Mouse (Mus musculus): ENCODE measurements around the gene Arl5c. TPM values are rescaled to one million over a fixed set of nuclear protein-coding genes. Genes with fewer than 3 reads are reported as not detected.

Arl5c gene
- total RNA-seq, 2 experiments from 2014 or later = 0.89 to 1.7 TPM

DNA sequence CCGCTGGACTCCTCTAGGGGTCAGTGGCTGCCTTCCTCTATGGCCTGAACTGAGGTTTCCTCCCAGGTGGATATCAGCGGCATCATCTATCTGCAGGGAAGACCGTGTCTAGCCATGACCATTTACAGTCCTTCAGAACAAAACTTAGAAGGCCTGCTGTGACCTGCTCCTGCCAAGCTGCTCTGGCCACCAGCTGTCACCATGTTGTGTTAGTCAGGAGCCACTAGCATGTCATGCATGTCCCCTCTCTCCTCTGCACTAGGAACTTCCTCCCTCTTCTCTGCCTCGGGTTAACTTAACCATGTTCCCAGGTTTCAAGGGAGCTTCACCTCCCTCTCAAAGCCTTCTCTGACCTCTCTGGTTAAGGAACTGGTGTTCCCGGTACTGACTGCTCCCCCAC, 3.8 kb upstream of the Arl5c start:
- DNase-seq (ENCODE audit: low spot score in 2 of 2) = no peak
- intact Hi-C loops (cut with DNase I) = no loop called here

DNA sequence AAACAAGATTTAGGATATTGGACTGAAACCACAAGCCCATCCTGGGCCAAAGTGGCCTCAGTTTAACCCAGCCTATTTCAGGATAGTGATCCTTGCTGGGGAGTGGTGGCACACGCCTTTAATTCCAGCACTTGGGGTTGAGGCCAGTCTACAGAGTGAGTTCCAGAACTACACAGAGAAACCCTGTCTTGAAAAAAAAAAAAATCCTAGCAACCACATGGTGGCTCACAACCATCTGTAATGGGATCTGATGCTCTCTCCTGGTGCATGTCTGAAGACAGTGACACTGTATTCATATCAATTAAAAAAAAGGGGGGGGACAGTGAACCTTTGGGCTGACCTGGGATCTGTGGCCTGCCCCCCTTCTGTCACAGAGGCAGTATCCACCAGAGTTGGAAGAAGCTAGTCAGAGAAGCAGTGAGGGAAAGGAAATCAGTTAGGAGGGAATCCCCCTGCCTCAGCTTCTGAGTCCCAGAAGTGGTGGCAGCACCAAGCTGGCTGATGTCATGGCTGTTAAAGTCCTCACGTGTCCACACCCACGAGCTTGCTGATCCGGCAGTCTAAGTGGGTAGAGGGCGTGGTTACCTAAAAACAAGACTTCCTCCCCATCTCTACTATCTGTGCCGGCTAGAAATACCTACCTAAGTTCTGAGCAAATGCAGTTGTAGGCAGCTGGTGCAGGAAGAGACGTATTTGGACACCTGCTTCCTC, 3.1 kb upstream of the Arl5c start:
- intact Hi-C loops (cut with DNase I) = no loop called here
- peak in 1 of 2 experiments; percentile 63 for DNase-seq (ENCODE audit: low spot score in 2 of 2)

DNA sequence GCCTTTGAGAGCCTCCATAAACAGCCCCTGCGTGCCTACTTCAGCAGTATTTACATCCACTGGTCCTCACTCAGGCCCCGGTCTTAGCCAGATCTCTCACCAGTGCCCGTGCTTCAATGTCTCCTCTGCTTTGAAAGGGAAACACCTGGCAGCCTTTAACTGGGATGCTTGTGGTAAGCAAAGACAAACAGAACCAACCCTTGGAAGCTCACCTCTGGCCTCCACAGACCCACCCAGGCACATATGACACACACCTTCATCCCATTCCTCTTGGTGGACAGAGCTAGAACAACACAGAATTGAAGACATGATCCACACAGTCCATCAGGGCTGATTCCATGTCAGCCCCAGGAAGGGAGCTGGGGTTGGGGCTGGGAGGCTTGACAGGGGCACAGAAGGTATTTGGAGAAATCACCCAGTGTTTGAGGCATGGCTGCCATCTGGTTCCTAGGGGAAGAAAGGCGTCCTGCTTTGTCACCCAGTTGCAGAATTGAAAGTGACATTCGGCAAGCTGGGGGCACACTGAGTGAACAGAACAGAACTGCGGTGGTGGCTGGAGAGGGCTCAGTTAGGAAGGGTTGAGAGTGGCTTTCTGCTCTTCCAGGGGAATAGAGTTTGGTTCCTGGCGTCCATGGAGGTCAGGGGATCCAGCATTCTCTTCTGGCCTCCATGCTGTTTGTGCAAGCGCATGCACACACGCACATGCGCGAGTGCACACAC, 2.3 kb upstream of the Arl5c start:
- intact Hi-C loops (cut with DNase I) = no loop called here
- DNase-seq (ENCODE audit: low spot score in 2 of 2) = no peak

DNA sequence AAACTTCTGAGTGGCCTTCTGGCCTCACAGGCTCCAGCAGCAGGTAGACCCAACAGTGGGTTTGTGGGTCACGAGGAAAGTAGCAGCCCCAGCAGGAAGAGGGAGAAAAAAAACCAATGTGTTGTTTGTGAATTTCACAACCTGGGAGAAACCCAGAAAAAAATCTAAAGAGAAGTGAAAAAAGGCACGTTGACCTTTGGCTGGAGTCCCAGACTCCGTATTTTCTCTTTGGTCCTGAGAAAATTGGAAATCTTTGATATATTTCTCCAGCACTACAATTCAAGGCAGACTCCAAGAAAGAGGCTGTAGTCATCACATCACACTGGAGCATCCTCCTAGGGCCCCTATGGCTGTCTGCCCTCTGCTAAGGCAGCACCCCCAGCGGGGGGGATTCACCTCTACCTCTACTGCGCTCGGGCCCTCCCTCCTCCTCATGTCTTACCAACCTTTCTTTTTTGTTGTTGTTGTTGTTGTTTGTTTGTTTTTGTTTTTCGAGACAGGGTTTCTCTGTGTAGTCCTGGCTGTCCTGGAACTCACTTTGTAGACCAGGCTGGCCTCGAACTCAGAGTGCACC, 1.5 kb upstream of the Arl5c start:
- DNase-seq (ENCODE audit: low spot score in 2 of 2) = no peak
- intact Hi-C loops (cut with DNase I) = no loop called here

DNA sequence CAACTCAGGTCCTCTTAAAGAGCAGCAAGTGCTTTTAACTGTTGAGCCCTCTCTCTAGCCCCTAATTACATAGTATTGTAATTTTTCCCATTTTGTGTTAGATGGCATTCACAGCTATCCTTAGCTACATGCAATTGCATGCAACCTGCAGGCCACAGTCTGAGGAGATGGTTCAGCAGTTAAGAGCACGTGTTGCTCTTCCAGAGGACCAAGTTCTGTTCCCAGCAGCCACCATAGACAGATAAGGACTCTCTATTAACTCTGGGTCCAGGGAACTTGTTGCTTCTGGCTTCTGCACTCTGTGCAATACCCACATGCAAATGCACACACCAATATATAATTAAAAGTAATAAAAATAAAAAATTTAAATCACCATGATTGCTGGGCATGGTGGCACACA, 710 bp upstream of the Arl5c start:
- DNase-seq (ENCODE audit: low spot score in 2 of 2) = no peak
- intact Hi-C loops (cut with DNase I) = no loop called here

DNA sequence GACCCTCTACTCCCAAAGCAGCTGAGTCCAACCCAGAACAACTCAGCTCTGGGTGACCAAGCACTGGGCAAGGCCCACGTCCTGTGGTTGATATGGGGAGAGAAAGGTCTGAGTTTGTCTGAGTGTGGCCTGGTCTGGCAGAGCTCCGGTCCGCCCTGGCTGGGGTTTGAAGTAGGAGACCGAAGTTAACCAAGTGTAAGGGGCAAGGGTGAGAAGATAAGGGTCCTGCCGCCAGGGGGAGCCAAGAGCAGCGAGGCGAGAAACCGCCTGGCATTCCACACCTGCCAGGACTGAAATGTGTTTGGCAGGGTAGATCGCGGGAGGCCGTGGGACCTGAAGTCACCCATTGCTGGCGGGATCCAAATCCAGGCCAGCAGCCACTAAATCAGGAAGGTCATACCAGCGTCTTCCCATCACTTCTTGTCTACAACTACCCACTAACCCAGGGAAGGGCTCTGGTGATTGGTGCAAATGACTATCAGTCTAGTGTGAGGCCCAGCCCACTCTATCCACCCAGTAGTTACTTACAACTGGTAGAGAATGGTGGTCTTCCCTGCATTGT, 1.4 kb downstream of the Arl5c start:
- DNase-seq (ENCODE audit: low spot score in 2 of 2) = peak; percentile 61 to 66
- intact Hi-C loops (cut with DNase I) = no loop called here

DNA sequence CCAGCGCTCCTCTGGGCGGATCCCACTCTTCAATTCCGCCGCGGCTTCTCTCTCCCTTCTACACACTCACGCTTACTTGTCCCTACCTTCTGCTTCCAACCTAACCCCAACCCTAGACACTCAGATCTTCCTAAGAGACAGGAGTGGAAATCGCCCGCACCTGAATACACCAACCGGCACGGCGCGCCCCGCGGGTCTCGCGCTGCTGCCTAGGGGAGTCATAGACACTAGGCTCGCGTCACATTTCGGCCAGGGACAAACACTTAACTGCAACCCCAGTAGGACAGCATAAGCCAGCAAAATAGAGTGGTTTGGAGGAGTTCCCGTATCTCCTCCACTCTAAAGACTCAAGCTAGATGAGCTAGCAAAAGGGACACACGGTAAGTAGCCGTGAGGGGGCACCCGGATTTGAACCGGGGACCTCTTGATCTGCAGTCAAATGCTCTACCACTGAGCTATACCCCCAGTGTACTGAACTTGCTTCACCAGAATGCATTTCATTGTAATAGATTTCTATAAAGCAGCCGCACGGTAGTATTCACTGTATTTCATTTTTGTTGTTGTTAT, 7.4 kb downstream of the Arl5c start:
- intact Hi-C loops (cut with DNase I) = loop anchor here (2.0 kb wide), 1 partner anchor 190 kb away; the partner anchor contains the start of gene Lasp1

DNA sequence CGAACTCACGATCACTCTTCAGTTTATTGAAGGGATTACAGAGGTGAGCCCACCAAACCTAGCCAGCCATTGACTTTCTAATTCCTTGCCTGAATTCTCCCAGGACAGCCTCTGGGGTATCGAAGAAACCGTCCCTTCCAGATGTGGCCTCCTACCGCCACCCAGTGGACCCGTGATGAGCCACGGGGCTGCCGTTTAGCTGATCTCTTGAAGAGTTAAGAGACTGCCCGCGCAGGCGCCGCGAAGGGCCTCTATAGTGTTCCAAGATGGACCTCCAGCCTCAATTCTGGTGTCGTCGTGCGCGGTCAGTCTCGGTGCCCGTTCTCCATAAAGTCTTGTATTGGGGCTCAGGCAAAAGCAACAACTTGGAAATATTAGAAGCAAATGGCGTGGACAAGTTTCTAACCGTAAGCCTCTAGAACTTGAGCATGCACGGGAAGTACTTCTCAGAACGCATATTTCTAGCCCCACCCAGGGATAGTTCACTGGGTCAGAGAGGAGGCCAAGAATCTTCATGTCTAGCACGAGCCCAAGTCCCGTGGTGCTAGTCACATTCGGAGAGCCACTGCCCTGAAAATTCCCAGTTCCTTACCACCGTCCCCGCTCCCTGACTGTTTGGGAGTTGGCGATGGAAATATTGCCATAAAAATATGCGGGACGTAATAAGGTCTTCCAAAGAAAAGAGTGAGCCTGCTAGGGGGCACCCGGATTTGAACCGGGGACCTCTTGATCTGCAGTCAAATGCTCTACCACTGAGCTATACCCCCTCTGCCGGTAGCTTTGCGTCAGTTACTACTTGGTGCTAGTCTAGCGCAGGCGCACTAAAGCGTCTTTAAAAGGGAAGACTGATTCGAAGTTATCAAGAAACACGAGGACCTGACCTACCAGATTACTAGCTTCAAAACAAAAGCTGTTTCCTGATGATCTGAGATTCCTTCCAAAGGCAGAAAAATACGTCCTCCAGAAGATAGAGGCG, 8.1 kb downstream of the Arl5c start:
- peak; percentile 95 to 98 for DNase-seq (ENCODE audit: low spot score in 2 of 2)
- intact Hi-C loops (cut with DNase I) = loop anchor here (1.0 to 2.0 kb wide), 3 partner anchors 52 to 189 kb away; partner anchors contain the start of gene Lasp1

More for the DNA sequence above, 7.4 kb downstream of the Arl5c start:
- peak; percentile 87 to 95 for DNase-seq (ENCODE audit: low spot score in 2 of 2)

DNA sequence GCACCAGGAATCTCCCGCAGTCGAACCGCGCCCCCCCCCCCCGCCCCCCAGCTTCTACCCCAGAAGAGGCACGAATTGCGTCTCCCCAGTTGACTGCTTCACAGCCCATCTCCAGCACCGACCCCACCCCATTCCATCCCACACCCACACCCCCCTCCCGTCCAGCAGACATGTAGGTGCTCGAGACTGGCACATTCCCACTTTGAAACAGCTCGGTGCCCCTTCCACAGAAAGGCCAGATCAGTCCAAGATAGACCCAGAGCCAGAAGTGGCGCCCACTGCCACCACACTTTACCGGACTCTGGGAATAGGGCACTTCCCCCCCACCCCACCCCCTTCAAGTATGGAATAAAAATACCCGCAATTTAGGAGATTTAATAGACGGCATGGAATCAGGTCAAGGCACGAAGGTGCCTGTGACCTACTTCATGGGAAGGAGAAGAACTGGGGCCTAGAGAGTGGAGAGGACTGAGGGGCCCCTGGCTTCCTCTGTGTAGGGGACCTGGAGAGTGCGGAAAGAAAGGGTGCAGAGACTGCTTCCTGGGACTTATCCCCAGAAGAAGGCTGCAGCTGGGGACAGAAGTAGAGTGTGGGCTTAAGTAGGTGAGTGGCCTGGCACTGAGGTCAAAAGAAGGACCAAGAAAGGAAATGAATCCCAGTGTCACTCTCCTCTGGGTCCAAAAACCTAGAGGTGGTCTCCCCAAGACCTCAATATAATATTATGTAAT, 9.1 kb downstream of the Arl5c start:
- DNase-seq (ENCODE audit: low spot score in 2 of 2) = no peak
- intact Hi-C loops (cut with DNase I) = loop anchor here (1.0 kb wide), 2 partner anchors 51 to 88 kb away; no protein-coding TSS in a partner anchor

DNA sequence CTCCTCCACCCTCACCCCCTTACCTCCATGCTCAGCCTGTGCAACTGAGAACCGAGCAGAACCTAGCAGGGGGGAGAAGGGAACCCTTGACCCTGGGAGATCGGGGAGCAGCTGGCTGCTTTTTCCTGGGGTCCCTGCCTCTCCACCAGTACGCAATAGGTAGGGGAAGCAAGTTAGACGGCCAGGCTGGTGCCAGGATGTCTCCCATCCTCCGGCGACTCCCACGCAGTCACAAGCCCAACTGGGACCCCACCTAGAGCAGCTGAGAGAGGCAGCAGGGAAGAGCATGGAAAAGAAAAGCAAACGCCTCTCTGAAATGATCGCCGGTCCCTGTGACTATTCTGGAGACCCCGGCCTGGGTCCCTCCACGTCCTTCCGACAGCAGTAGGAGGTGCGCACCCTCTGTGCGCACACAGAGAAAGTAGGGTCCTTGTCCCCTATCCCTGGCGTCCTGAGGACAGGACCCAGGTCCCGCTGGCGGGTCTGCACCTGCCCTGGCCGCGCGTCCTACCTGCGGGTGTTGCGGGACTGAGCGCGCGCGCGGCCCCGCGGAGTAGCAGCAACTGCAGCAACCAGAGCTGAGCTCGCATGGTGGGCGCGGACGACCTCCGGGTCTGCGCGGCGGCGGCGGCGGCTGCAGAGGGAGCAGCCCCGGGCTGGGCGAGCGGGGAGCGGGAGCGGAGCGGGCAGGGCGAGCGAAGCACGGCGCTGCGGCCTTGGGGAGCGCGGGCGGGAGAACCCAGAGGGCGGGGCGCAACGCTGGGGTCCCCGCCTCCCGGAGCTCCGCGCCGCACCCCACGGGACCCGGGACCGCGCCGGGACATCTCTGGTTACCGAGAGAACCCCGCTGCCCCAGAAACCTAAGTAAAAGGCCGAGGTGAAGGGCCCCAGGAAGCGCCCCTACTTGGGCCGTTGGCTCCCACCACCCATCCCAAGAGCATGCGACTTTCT, 10.0 kb downstream of the Arl5c start, which contains the start of gene Plxdc1:
Gene Plxdc1 (minus strand): TSS at position 718 of the 951 bp plus-strand sequence.
- DNase-seq (ENCODE audit: low spot score in 2 of 2) = no peak
- intact Hi-C loops (cut with DNase I) = no loop called here

DNA sequence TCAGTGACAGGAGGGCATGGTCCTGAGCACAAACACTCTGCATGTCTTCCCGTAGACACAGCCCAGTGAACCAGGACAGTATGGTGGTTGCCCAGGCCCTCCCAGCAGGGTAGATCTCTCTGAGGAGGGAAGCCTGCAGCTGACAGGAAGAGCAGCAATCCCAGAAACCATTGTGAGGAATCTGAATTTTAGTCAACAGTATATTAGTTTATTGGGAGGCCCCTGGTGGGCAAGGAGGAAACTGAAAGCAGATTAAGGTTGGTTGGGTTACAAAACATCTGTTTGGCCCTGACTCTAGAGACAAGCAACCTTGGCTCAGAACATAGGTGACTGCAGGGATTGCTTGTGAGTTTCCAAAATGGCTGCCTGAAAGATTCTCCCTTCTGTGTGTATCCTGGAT, 12.0 kb downstream of the Arl5c start:
- no peak for DNase-seq (ENCODE audit: low spot score in 2 of 2)
- intact Hi-C loops (cut with DNase I) = no loop called here

DNA sequence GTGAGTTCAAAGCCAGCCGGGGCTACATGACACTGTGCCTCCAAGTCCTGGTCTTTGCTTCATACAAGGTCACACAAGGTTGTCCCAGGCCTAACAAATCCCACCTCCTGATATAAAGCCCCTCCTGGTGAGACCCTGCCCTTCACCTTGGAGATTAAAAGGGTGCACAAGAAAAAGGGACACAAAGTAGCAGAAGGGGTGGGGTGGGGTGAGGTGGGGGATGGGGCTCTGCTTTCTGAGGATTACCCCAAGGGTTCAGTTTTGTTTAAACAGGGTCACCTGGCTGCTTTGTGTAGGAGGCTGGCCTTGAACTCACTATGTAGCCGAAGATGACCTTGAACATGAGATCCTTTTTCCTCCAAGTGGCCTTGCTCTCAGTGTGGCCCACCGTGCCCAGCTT, 12.5 kb downstream of the Arl5c start:
- intact Hi-C loops (cut with DNase I) = no loop called here
- no peak for DNase-seq (ENCODE audit: low spot score in 2 of 2)

DNA sequence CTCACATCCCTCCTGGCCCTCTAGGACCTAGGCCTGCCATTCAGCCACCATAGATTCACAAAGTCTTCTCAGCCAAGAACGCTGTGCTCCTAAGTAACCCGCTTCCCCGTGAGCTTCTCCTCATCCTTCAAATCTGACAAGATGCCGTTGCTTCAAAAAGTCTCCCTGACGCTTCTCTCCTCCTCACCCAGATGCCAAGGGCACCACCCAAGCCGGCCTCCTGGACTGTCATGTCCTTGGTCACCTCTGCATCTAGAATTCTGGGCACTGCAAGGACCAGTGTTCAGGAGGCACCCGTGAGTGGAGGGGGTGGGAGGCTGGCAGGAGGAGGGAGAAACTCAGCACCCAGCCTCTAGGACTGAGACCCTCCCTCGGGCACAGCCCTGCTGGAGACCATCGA, 13.3 kb downstream of the Arl5c start:
- DNase-seq (ENCODE audit: low spot score in 2 of 2) = no peak
- intact Hi-C loops (cut with DNase I) = no loop called here

DNA sequence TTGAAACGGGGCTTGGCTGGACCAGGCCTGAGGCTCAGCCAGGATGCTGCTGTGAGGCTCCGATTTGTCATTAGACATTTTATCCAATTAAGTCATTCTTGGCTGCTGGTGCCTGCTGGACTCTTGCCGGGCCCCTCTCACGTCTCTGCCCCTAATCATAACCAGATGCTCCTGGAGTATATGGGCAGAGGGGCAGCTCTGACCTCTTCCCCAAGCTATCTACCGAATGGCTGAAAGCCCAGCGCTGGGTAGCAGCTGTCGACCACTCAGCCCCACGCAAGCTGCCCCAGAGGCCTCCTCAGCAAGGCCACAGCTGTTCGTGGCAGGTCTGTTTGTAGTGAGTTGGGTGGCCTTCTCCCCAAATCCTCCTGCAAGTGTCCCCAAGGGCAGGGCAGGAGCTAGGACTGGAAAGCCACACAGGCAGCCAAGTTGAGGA, 15.4 kb downstream of the Arl5c start:
- intact Hi-C loops (cut with DNase I) = no loop called here

DNA sequence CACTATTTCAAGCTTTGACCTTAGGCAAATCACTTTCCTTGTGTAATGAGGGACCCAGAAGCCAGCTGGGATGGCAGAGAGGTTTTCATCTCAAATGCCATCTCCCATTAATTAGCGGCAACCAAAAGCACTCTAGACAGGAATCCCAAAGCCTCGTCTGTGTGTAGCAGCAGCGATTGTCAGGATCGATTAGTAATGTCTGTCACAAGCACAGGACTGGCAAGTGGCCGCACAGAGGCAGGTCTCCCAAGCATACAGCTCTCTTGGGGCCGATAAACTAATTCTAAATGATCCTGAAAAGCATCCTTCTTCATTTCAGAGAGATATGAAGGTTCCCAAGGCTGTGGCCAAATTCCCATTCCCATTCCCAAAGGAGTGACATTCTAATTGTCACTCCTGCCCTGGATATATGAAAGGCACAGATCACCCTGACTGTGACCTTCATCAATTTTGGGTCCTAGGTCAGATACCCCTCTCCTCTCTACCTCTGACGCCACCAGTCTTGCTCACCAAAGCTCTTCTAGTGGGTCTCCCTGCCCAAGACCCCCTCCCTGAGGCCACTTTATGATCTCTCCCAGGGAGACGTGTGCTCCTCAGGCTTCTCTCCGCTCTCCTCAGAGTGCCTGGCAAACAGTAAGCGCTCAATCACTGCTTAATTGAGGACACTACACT, 16.0 kb downstream of the Arl5c start:
- intact Hi-C loops (cut with DNase I) = no loop called here
- DNase-seq (ENCODE audit: low spot score in 2 of 2) = no peak

More for the DNA sequence above, 15.4 kb downstream of the Arl5c start:
- no peak for DNase-seq (ENCODE audit: low spot score in 2 of 2)

DNA sequence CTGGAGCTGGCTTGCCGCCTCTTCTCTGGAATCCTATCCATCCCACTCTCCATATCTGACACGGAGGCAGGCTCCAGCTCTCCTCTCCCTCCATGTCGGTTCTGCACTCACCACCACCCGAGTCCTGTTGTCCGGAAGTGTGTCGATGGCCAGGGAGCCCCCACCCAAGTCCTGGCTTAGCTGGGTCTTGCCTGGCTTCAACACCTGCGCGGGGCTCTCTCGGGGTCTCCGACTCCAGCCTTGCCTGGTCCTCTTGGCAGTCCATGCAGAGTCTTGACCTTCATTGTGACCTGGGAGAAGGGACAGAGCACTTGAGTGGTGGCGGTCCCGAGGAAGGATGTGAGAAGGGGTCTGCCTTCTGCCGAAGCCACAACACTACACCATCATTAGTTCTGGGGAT, 17.6 kb downstream of the Arl5c start:
- no peak for DNase-seq (ENCODE audit: low spot score in 2 of 2)
- intact Hi-C loops (cut with DNase I) = no loop called here

DNA sequence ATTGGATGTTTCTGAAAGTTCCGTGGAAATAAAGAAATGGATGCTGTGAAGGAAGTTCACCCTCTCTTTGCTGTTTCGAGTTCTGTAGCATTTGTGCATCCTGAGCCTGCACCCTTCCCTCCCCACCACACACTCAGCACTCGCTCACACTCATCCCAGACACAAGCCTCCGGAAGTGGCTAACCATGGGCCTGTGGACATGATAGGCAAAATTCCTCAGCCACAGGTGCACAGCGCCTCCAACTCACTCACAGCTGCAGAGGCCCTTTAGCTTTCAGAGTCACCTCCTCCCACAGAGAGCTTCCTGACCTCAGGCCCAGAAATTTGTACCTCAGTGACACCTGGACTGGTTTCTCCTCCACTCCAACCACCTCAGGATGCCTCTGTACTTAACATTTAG, 18.2 kb downstream of the Arl5c start:
- intact Hi-C loops (cut with DNase I) = no loop called here
- no peak for DNase-seq (ENCODE audit: low spot score in 2 of 2)

Data from left cerebral cortex, postnatal 25 days (tissue).